Mouse (Mus musculus) heart, postnatal 10 days (tissue): Measurements from ENCODE around the gene Samhd1. TPM values are rescaled to one million over a fixed set of nuclear protein-coding genes. Genes with fewer than 3 reads are reported as not detected.

Experiments
- DNase-seq, 2 experiments: peaks; one replicate each; pipeline ENCODE4 v3.0.0; 2021
- intact Hi-C: fragments of 180-260 bp; cut with DNase I; formaldehyde crosslinking; loops from one replicate; pipeline ENCODE4 v1.15.1; 2025
- total RNA-seq, 2 experiments: library from RNA; stranded (reverse); gene quantifications; 2 replicates each; pipeline ENCODE4 v1.2.3; 2021

The Samhd1 gene
- total RNA-seq, 2 experiments from 2014 or later = 20.5 to 25.3 TPM

DNA sequence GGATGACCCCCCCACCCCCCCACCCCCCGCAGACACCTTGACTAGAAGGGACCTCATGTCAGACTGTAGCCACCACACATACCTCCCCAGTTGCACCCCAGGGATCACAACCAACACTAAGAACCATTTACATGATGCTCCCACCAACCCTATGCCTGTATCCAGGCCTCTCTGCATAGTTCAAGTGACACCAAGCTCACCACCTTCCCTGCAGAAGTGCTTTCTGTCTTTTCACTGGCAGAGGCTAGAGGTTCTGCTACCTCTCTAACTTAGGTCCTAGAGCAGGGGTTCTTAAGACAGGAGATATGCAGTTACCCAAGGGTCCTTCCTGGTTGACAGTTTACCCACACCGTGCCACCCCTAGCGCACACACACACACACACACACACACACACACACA is 59.8 kb downstream of the Samhd1 start:
- no peak for DNase-seq
- intact Hi-C loops = loop anchor here (5.0 to 10.0 kb wide), 2 partner anchors 33 to 350 kb away; no protein-coding TSS in a partner anchor

DNA sequence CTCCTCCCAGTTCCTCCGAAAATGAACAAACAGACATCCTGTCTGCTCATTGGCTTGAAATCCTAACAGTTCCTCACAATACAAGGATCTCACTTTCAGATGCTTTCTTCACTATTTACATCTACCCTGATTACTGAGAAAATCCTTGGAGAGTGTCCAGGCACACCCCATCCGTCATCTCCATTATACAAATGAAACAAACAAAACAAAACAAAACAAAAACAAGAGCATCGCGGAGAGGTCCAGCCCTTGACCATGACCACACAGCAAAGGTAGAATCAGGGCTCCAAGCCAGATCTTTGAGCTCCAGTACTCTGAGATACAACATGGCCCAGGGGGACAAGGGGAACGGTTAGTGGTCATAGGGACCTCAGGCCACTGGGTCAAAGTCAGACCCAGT is 60.3 kb downstream of the Samhd1 start:
- intact Hi-C loops = loop anchor here (5.0 to 10.0 kb wide), 2 partner anchors 32 to 350 kb away; no protein-coding TSS in a partner anchor
- no peak for DNase-seq

DNA sequence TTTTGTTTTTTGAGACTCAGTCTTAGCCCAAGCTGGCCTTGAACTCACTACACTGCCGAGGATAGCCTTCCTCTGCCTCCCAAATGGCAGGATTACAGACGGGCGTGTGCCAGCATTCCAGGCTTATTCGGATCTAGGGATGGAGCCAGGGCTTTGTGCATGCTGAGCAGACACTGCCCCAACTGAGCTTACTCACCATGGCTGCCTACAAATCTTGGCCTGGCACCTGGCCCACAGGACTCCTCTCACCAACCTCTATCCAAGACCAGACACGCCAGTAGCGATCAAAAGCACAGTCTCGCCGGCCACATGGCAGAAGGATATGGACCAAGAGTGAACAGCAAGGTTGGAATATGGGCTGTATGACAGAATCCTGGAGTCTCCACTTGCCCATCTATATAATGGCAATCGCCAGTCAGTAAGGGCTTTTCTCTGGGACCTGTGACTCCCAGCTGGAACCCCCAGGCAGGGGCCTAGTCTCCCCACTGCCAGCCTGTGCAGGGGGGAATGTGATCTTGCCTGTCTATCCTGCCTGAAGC is 60.8 kb downstream of the Samhd1 start:
- DNase-seq = no peak
- intact Hi-C loops = loop anchor here (10.0 kb wide), 1 partner anchor 349 kb away; no protein-coding TSS in a partner anchor

DNA sequence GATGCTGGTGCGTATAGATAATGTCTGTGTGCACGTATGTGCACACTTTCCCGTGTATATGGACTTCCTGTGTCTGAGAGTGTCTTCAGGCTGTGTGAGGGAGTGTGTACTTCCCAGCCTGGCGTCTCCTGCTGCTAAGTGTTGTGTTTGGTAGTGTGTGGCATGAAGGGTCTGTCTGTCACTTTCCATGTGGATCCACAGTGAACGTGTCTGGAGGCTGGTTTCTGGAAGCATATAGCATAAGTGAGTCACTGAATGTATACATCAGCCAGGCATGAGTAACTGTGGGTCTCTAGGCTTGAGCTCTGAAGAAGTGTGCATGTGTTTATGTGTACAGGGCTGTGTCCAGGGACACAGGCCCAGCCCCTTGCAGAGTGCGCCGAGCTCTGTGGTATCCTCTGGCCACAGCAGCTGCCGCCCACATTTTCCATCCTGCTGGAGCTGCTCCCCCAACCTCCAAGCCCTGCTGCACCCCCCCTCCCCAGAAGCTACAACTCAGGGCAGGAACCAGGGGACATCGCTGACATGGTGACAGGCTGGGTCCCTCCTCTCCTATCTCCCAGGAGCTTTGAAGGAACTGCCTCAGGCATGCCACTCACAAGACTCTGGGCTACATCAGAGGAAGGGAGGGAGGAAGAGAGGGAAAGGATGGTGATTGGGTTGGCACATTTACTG is 61.5 kb downstream of the Samhd1 start:
- intact Hi-C loops = loop anchor here (10.0 kb wide), 1 partner anchor 349 kb away; no protein-coding TSS in a partner anchor
- DNase-seq = no peak

GRCm38 (mm10) chr2:157072316-157072990 is 62.6 kb downstream of the Samhd1 start:
- intact Hi-C loops = loop anchor here (10.0 kb wide), 1 partner anchor 348 kb away; no protein-coding TSS in a partner anchor
- no peak for DNase-seq

GRCm38 (mm10) chr2:157071556-157071955 is 63.5 kb downstream of the Samhd1 start:
- intact Hi-C loops = loop anchor here (10.0 kb wide), 1 partner anchor 347 kb away; no protein-coding TSS in a partner anchor
- peak; percentile 84 to 89 for DNase-seq

- intact Hi-C loops = loop anchor here (10.0 kb wide), 1 partner anchor 346 kb away; no protein-coding TSS in a partner anchor
- peak; percentile 77 to 80 for DNase-seq
Measured at GRCm38 (mm10) chr2:157070365-157070764, 64.7 kb downstream of the Samhd1 start.

- no peak for DNase-seq
- intact Hi-C loops = loop anchor here (10.0 kb wide), 1 partner anchor 345 kb away; no protein-coding TSS in a partner anchor
Measured at GRCm38 (mm10) chr2:157069755-157070315, 65.2 kb downstream of the Samhd1 start.

DNA sequence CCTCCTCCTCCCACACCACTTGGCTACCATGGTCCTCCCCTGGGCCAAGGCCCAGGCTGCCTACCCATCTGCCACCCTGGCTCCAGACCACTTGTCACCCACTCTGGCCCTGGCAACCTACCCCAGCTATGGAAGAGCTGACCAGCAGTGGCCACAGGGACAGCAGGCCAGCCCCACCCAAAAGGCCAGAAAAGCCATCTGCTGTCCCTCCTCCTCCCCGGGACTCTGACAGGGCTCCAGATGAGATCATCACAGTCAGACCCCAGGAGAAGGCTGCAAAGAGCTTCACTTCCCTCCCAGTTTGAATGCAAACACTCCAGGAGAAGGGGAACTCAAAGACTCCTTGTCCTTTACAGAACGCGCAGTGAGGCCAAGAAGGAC is 65.7 kb downstream of the Samhd1 start:
- intact Hi-C loops = no loop called here
- DNase-seq = peak; percentile 66 to 68

- no peak for DNase-seq
- intact Hi-C loops = no loop called here
Measured at GRCm38 (mm10) chr2:157068701-157069354, 66.2 kb downstream of the Samhd1 start.

DNA sequence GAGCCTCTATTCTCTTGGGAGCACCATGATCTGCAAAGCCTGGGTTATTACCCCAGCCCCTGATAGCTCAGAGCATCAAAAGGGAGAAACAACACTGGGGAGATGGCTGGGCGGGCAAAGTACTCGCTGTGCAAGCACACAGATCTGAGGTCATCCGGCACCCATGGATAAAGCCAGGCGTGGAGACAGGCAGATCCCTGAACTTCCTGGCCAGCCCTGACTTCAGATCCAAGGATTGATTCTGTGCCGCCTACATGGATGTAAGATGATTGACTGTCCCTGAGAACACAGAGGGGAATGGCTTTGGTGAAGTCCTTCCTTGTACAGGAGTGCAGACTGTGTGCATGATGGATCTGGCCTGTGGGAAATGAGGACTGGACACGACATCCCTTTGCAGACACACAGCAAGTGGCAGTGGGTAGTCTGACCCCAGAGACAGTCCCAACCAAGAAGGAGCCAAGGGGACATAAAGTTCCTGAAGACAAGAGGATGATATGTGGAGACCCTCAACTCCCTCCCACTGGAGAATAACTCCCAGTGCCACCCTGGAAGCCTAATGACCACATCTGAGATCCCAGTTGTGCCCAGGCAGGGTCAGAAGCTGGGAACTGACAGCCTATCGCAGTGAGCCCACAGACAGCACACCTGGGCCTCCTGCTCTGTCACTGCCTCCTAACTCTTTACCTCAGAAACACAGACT is 68.2 kb downstream of the Samhd1 start:
- intact Hi-C loops = no loop called here
- DNase-seq = no peak

- peak; percentile 76 to 79 for DNase-seq
- intact Hi-C loops = no loop called here
Measured at GRCm38 (mm10) chr2:157065879-157066226, 69.2 kb downstream of the Samhd1 start.

DNA sequence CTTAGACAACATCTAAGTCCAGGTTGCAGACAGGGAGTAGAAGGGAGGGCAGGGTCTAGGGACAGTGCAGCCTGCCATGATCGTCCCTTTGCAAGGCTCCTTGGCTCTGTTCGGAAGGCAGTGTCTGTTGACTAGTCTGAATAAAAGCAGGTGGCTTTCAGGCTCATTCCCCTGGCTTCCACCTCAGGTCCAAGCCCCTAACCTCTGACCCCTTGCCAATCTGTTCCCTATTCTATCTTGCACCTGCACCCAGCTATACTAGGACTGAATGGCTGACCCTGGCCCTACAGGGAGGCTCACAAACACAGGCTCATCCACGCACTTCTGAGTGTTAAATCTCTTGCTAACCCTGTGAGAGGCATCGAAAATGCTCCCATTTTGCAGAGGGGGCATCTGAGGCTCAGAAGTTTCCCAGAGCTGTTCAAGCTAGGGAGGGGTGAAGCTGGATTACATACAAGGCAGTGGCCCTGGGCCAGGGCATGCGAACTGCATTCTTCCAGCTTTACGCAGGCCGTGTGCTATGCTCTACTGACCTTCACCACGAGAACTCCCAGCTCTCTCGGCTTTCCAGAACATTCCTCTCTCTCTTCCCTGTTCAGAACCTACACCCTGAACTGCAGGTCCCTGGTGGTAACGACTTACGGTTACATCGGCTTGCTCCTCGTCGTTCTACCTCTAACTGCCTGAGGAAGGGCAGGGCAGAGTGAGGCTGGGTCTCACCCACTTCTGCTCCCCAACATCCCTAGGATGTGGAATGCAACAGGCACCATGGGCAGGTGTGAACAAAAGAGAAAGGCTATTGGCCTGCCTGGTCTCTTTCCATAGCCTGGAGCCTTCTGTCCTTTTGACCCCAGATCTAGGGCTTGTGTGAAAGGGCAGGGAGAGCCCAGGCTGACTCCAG is 69.8 kb downstream of the Samhd1 start:
- DNase-seq = peak; percentile 79 to 81
- intact Hi-C loops = no loop called here

DNA sequence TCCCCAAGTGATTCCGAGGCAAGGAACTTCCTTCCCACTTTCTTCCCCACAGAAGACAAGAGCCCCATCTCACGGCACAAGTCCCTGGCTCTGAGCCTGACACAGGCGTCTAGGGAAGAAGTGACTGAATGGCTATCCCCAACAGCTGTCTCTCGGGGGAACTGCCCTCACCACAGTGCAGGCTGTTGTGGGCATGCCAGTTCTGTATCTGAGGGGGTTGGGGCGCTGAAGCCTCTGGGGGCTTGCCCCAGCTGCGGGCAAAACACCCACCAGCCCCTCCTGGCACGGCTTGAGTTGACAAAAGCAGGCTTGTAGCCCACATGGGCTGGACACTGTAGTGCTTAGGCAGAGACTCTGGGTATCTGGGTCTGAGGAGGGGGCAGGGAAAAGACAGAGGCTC is 70.9 kb downstream of the Samhd1 start:
- intact Hi-C loops = no loop called here
- peak in 1 of 2 experiments; percentile 56 for DNase-seq

- peak in 1 of 2 experiments; percentile 53 for DNase-seq
- intact Hi-C loops = no loop called here
Measured at GRCm38 (mm10) chr2:157063241-157063700, 71.8 kb downstream of the Samhd1 start.

GRCm38 (mm10) chr2:157060557-157061305 is 74.3 kb downstream of the Samhd1 start:
- no peak for DNase-seq
- intact Hi-C loops = no loop called here

- intact Hi-C loops = no loop called here
- DNase-seq = no peak
Measured at GRCm38 (mm10) chr2:157060037-157060436, 75.0 kb downstream of the Samhd1 start.

DNA sequence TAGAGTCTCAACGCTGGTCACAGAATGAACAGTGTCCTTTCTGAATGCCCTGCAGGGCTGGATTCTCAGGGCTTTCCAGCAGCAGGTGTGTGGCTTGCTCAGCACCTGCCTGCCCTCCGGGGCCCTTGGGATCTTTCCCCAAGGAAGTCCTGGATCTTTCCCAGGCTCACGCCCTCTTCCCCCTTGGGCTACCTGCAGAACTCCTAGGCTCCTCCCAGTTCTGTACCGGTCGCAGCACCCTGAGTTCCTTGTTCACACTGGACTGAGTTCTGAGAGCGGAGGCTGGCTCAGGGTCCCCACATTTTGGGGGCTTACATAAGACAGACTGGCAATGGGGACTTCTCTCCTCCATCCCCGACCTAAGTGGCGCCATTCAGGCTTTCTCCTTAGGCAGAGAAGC is 75.9 kb downstream of the Samhd1 start:
- no peak for DNase-seq
- intact Hi-C loops = no loop called here
